Mouse (Mus musculus) fibroblast of lung, adult 2 months (primary cell): Measurements from ENCODE around the gene Tmeff2.

Experiments used
- DNase-seq: peaks from one replicate; pipeline ENCODE4 v3.0.0-alpha.2; 2011; ENCODE audit warnings: low read depth

Gene Tmeff2

DNA sequence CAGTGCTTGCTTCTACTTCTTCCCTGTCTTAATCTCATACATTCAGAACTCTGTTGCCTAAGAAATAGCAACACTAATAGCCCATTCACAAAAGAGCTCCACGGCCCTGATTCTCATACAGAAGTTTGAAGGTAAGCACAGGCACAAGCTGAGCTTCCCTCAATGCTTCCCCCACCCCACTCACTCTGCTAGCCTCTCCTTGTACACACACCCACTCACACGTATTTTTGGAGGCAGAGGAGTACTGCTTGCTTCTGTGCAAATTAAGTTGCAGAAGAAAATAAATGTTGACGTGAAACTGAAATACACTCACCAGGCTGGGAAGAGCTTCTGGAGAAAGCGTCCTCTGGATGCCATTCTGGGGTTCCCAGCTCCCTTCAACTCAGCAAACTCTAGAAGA is 80.1 kb downstream of the Tmeff2 start:
- DNase-seq, result no peak

DNA sequence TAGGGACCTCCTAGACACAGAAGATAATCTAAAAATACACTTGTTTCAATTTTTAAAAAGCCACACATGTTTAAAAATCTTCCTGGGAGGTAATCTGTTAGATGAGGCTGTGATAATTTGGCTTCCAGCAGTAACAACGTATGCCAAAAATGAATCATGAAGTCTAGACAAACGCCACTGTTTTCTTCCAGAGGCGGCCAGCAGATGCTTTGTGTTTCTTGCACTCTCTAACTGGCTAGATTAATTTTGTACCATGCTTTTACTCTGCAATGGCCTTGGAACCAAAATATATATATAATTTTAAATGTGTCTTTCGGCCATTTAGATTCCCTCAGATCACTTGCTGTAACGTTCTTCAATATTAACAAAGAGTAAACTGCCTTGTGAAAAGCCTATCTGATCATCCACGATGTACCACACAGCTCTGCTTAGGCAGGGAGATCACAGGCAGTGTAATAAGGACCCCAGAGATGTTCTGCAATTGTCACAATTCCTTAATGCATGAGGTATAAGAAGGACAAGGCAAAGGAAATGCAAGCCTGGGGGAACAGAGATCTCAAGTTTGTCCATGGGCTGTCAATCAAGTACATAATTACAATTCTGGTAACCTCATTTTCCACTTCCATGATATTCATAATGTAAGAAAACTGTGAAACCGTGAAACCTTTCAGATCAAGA is 80.8 kb downstream of the Tmeff2 start:
- no peak for DNase-seq

DNA sequence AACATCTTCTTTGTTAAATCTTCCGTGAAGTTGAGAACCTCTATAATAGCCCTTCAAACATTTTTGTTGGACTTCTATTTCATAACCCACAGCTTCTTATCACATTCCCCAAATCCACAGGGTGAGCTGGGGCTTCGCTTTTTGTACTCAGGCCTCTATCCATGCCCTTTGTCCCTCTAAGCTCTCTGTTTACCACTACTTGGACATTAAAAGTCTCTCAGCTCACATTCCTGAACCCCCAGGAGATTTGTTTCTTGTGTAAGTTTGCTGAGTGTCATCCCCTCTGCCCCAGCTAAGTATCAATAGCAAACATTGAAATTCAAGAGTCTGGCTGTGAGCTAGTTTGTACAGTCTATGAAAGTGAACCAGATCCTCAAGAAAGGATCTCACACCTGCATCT is 90.2 kb downstream of the Tmeff2 start:
- no peak for DNase-seq

DNA sequence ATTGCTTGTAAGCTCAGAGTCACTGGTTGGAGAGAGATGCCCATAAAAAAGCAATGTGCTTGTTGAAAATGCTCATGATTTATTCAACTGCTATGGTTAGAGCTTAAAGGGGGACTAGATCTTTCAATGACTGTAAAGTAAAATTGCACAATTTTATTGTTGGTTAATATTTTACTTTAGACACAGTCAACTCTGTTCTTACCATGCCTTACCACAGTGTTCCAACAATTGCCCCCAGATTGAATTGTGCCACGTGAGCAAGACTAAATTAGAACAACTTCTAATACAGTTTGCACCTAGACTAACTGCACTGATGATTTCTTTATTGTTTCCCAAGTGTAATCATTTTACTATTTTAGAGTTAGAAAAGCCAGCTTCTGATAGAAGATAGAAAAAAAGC is 94.1 kb downstream of the Tmeff2 start:
- DNase-seq, result no peak

DNA sequence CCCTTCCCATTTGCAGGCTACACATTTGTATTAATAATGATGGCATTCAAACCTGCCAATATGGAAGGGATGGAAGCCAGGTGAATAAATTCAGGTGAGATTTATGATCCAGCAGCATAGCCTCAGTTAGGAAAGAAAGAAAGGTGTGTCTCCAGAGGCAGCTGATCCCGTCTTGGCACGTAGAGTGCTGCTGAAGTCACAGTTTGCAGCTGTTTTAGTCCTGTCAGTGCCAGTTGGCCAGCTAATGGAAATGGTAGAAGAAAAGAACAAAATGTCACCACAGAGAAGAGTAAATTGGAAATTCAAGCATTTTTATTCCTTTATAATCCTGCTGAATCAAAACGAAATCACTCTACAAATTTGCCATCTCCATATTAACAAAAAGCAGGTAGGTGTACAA is 99.3 kb downstream of the Tmeff2 start:
- no peak for DNase-seq

DNA sequence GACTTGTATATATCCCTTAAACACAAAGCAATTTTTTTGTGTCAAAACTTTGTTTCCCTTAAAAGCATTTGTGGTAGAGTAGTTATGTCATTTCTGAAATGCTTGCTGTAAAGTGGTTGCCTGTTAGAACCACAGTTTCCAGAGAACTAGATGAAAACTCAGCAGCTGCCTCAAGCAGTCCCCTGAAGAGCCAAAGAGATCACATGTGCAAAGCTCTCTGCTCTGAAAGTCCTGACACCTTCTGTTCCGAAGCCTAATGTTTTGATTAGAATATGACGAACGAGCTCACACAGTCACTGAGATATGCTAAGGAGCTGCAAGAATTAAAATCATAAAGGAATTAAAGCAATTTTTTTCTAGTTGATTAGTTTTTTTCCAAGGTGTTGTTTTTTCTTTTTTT is 107.9 kb downstream of the Tmeff2 start:
- DNase-seq, result no peak

DNA sequence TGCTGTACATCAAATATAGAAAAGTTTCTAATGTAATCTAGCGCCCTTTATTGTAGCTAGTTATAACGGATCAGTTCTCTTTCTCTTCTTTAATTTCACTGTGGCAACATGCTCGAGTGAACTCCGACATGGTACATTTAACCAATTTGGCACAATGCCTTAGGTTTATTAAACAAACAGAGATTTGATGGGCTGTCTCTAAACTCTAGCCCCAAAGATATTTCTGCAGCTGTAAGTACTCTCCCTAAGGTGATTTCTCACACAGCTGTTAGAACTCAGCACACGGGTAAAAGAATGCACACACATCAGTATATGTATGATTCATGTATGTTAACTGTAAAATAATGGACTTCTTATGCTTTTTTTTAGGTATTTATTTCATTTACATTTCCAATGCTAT is 139.8 kb downstream of the Tmeff2 start:
- DNase-seq, result no peak

DNA sequence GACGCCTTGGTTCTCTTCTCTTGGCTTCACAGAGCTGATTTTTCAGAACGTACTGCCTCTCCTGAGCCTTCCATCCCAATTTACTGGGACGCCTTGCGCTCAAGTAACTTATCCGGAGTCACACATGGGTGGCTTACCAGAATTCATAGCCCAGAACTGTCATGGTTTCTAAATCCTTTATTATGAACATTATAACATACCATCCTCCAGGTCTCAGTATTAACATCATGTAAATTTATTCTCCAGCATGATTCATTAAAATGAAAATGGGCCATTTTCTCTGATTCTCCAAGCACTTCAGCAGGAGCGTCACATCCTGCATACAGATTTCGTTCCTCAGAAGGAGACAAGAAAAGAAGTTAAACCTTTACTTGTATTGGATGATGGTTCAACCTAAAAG is 144.4 kb downstream of the Tmeff2 start:
- no peak for DNase-seq

DNA sequence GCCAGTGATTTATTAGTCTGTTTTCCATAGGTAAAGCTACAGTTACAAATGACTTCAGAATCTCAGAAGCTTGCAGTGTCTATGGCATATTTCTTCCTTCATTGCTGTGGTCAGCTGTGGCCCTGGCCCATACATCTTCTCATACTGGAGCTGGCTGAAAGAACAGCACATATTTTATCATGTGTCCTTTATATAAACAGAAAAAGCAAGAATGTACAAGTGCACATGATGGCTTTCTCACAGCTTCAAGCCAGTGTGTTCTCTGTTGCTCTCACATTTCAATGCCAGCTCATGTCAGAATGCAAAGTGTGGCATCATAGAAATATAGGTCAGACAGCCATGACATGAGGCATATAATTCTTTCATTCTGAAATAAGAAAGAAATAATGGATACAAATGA is 164.1 kb downstream of the Tmeff2 start:
- no peak for DNase-seq

DNA sequence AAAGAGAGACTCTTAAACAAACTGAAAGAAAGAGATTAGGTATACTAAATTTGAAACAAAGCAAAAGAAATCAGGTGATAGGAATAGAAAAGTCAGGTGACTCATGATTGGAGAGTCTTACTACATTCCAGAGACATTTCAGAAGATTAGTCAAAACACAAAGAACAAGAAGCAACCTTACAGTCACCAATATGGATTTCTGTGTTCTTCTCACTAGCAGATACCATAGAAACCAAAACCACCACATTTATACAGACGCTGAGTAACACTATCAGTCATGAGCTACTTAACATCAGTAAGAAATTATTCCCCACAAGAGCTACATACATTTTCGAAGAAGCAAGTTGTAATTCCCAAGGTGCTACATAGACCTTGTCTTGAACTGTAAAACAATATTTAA is 165.2 kb downstream of the Tmeff2 start:
- DNase-seq, result peak; percentile 29

DNA sequence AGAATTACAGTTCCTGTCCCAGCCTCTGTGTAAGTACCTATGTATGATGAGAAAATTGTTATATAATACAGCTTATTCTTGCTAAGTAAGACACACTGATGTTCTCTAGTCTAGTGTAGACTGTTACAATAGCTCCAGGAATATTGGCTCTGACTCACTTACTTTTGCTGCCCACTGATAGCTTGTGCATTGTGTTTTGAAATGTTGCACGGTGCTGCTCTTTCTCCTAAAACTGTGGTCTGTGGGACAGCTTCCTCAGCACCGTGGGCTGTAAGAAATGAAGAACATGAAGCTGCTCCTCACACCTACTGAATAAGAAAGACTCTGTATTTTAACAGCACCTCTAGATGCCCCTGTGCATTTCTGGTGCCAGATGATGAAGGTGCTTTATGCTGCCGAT is 168.4 kb downstream of the Tmeff2 start:
- DNase-seq, result no peak

DNA sequence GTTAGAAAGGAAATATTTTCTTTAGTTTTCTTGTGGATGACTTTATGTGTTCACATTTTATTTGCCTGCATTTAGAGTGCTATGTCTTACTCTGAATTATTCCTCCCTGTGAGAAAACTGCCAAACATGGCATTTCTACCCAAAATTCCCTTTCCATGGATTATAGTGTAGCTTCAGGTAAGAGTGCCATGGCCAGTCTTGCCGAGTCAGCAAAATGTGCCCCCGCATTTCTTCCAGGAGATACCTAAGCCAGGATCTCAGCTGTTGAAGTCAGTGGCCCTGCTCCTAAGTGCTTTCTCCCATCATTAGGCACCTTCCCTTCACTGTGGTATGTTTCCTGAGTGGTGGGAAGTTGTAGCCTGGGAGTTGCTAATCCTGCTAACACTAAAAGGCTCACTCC is 168.8 kb downstream of the Tmeff2 start:
- no peak for DNase-seq

DNA sequence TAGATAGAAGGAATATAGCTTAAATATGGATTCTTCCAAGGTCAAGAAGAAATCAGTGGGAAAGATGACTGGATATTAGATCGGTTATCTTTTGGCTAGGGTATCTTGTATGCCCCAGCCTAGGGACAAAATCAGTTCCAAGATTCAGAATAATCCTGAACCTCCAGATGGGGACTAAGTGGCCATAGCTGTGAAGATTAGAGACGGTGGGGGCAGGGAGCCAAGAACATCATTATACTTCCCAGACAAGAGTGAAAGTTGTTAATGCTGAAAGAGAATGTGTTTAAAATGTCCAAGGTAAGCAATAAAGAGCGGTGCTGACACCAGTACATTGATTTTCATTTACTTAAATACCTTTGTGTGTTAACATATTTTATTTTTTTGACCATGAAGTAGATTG is 173.6 kb downstream of the Tmeff2 start:
- no peak for DNase-seq

DNA sequence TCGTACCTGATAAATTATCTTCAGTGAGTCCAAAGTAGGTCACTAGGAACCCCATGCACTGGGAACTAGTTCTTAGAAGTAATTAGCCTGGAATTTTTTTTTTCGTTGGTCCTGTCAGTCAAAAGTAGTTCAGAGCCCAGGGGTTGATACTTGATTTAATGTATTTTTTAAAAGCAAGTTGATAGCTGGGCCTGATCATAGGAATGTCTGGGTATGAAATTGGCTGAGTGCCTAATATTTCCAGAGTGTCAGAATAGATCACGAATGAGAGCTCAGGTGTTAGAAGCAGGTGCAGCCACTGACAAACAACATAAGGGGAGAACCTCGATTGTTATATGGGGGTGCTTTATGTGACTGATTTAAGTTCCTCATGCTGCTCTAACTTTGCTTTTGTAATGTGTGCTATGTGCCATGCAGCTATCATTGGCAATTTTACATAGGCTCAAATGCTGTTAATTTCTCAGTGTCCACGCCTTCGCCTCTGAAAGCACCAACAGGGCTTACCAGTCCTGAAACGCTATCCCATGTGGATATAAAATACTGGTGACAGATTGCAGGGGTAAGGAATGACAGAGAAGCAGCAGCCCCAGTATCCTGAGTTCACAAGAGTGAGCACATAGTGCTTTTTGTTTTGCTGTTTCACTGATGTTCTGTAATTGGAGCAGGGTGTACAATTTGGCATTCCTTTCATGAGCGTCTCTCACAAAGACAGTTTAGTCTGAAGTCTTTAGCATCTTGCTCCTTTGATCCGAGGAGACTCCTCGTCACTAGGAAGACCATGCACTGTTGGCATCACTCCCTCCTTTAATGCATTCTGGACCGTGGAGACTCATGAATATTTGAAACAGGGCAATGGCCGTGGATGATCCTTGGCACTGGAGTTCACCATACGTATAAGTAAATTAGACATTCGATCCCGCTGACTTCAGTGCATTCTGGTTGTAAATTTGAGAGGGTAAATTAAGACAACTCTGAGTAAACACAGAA is 175.6 kb downstream of the Tmeff2 start:
- no peak for DNase-seq

DNA sequence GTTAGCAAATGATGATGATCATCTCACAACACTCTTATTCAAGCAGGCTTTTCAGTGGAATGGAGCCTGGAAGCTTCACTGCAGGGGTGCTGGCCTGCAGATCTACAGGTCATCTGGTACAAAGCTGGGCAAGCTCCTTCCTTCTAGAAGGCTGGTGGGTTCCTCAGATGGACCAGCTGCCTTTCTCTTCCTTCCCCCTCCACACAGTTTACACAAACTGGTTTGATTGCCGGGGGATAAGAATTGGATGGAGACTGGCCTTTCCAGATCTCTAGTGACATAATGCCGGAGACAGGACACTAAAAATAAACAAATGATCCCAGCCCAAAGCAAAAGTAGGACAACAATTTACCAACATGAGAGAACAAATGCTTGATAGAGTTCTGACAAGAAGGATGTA is 188.5 kb downstream of the Tmeff2 start:
- DNase-seq, result no peak

DNA sequence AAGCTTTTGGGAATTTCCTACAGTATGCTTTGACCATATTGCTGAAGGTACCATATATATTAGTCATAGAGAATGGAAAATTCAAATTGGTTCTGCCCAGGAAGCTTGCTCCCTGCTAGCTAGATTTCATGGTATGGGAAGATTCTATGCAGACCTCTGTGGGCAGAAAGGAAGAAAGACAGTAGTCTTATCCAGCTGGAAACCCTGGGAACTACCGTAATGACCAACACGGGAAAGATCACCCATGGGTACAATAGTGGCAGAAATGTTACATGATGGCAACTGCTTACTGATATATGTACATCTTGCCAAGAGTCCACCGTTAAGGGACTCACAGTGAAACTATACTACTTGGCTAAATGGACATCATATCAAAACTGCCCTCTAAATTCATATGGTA is 189.4 kb downstream of the Tmeff2 start:
- no peak for DNase-seq

DNA sequence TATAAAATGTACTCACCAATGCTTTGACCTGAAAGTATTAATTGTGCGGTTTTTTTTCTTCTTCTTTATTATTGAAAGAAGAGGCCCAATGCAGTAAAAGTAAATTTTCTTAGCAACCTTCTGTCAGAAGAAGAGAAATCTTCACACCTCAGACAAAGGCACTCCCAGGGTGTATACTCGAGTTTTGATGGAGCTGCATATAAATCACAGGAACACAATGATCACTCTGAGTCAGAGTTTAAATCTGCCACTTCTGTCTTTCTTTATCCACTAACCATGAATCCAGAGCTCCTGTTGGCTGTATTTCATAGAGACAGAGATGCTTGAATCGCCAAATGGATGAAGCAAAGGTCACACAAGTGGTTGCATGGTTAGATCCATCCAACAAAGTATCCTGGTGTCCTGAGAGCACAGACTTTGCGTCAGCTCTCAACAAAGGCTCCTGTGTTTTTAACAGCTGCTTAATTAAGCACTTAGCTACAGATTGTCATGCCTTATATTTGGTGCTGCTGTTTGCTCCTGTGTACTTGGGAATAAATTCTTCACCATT is 189.8 kb downstream of the Tmeff2 start:
- DNase-seq, result no peak

DNA sequence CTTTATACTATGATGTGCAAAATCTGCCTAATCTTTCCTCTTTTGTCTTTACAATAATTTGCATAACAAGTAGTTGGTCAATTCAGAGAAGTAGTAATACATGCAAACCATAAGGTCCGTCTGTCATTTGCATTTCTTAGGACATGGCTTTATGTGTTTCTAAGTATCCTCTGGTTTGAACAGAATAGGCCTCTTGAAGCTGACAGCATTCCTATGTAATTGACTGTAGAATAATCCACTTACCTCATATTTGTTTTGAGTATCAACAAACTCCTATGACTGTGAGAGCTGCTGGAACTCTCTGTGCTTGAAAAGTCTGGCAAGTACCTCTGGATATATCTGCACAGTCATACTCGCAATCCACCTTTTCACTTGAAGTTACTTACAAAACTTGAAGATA is 194.3 kb downstream of the Tmeff2 start:
- DNase-seq, result no peak

DNA sequence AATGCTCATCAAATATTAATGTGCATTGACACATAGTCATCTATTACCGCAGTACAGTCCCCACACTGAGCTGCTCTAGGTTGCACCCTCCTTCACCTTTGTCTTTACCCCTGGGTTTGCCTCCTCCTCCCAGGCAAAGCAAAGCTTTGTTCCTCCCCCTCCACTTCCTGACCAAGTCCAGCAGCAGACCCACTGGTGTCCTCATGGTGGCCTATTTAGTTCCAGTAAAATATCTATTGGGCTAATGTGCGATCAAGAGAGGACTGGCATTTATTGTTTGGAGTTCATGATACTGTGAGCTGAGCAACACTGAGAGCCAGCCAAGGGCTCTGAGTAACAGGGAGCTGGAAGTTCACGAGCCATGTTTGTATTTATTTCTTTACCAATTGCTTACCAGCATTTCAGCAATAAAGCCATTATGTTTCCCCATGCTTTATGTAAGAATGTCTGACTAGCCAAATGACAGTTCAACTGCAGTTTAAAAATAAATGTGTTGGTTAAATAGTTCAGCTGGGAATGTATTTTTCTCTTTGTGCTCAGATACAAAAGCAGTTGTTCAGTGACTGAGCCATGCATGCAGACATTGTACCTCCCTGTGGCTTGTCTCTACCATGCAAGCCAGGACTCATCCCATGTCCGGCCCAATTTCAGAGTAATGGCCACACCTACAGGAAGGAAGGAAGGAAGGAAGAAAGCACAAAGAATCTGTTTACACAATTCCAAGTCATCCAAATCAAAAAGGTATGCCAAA is 196.6 kb downstream of the Tmeff2 start:
- no peak for DNase-seq

DNA sequence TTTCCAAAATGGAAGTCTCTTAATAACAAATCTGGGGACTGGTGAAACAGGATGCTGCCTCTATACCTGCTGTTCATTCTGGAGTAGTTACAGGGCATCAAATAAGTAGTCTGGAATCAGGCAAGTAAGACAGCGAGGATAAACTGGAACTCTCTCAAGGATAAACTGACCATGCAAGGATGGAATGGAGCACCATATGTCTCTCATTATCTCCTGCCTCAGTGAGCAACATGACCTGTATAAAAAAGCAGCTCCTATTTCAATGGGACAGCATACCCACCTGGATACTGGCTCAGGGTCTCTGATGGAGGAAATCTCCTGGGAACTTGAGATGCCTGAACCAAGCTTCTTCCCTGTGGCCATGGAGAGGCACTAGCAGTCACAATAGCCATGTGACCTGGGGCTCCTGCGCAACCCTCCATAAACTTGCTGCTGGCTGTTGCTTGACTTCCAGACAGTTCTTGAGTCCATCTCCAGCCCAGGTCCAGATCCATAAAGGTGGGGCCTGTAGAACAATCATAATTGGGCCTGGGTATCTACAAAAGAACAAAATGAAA is 200.7 kb downstream of the Tmeff2 start:
- DNase-seq, result no peak

DNA sequence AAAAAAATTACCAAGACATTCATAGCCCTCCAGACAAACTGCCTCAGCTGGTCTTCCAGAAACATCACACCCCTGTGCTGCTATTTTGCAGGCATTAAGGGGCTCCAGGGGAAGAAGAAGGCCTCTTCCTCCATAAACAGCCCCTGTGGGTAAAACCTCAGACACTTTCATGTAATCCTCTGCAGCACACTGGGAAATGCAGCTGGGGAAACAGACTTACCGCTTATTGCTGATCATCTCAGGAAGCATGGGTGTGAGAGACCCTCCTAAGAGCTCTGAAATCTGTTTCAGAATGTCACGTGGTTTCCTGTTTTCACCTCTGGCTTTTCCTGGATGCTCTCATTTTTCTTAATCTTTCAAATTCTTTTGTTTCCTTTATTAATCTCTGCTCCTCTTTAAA is 204.3 kb downstream of the Tmeff2 start:
- DNase-seq, result no peak

DNA sequence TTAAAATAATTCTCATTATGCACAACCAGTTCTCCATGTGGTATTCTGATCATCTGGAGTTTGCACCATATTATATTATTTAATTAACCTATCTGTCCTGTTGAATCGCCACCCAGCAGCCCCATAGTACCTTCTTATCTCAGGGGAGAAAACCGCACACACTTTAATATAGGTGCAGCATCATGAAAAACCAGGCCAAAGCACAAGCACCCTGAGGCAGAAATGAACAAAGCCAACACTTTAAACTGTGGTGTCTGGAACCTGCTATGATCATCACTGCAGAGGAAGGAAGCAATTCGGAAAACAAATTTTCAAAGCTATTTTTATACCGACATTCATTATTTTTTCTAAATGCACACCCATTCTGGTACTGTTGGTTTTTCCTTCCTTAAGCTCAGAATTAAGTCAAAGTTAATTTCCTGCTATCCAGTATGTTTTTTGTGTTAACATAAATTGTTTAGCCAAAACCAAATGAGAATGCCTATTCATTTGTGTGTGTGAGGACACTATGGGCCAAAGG is 206.0 kb downstream of the Tmeff2 start:
- DNase-seq, result no peak
